Mouse (Mus musculus) liver, adult 2 months (tissue): Measurements from ENCODE around the gene Eif2ak4.

Experiments used
- CTCF ChIP-seq: fragments of 200-500 bp; IDR thresholded peaks from 2 replicates; pipeline ENCODE4 v1.5.1; 2011; ENCODE audit warnings: low read depth, low read length, control low read depth
- POLR2A ChIP-seq: fragments of 200-500 bp; IDR thresholded peaks from 2 replicates; pipeline ENCODE4 v1.6.1; 2011; ENCODE audit warnings: low read length, control low read depth; ENCODE audit not compliant: insufficient read depth; ENCODE audit errors: extremely low read depth

DNA sequence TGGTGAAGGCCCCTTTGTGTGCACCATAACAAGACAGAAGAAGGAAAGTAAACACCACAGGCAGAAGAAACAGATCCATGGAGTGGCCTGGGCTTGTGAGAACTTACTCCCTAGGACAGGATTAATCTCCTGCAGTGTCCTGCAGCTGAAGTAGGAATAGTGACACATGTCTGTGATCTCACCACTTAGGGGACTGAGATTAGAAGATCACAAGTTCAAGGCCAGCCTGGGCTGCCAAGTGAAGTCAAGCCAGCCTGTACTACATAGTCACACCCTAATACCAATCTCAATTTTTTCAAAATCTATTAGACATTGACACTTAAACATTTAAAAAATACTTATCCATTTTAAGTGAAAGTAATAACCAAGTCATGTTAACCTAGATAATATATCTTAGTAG, 79.9 kb downstream of the Eif2ak4 start:
- TF ChIP-seq POLR2A (no peak), CTCF (no peak)
